Mouse (Mus musculus) liver, embryonic 14.5 days (tissue): ENCODE results near the gene Zyx. TPM values are rescaled to one million over a fixed set of nuclear protein-coding genes. Genes with fewer than 3 reads are reported as not detected.
A peak's percentile ranks its signal among the peaks of the same experiment; 100 is the strongest.

Experiments used
- ATAC-seq: fragments of 200-750 bp; cut with Nextera tagmentation; 2 replicates; pipeline ENCODE4 v1.8.0; 2017; ENCODE audit warnings: moderate number of reproducible peaks, mild to moderate bottlenecking, moderate library complexity; ENCODE audit not compliant: insufficient read depth
- DNase-seq, 3 experiments: peaks; one replicate each; pipeline ENCODE4 v3.0.0-alpha.2; 2012 to 2013; ENCODE audit warnings: low read depth in 3 of 3, low spot score in 3 of 3
- H3K27ac ChIP-seq: fragments of 300-500 bp; sonication (generic); 2 replicates; pipeline ENCODE4 v1.5.1; 2014; ENCODE audit warnings: moderate library complexity, mild to moderate bottlenecking, control low read depth, inconsistent platforms
- H3K27me3 ChIP-seq: fragments of 300-500 bp; sonication (generic); 2 replicates; pipeline ENCODE4 v1.6.1; 2014; ENCODE audit warnings: mild to moderate bottlenecking, low read length, moderate library complexity; ENCODE audit not compliant: control insufficient read depth, insufficient read depth
- H3K36me3 ChIP-seq: fragments of 300-500 bp; sonication (generic); replicated peaks from 2 replicates; pipeline ENCODE4 v1.6.1; 2014; ENCODE audit warnings: low read depth; ENCODE audit not compliant: control insufficient read depth, insufficient read depth
- H3K4me1 ChIP-seq, 2 experiments: fragments of 200-500 bp in 1 of 2; fragments of 300-500 bp in 1 of 2; sonication (generic) in 1 of 2; replicated peaks; 2 replicates each; pipeline ENCODE4 v1.6.1; 2012 to 2014; ENCODE audit warnings: antibody characterized with exemption in 1 of 2, inconsistent platforms in 1 of 2, low read length in 1 of 2; ENCODE audit not compliant: control insufficient read depth in 2 of 2, insufficient read depth in 2 of 2
- H3K4me2 ChIP-seq: fragments of 300-500 bp; sonication (generic); 2 replicates; pipeline ENCODE4 v1.6.1; 2014; ENCODE audit warnings: low read depth, mild to moderate bottlenecking, control low read depth, moderate library complexity
- H3K4me3 ChIP-seq, 2 experiments: fragments of 200-500 bp in 1 of 2; fragments of 300-500 bp in 1 of 2; sonication (generic) in 1 of 2; 2 replicates each; pipeline ENCODE4 v1.5.1; 2012 to 2014; ENCODE audit warnings: low read depth in 2 of 2, low read length in 2 of 2, mild to moderate bottlenecking in 2 of 2, control low read depth in 1 of 2, inconsistent platforms in 1 of 2, moderate library complexity in 1 of 2; ENCODE audit not compliant: insufficient read depth in 1 of 2
- H3K9ac ChIP-seq: fragments of 300-500 bp; sonication (generic); replicated peaks from 2 replicates; pipeline ENCODE4 v1.6.1; 2014; ENCODE audit warnings: mild to moderate bottlenecking, control low read depth, moderate library complexity
- H3K9me3 ChIP-seq: fragments of 300-500 bp; sonication (generic); 2 replicates; pipeline ENCODE4 v1.6.1; 2016; ENCODE audit warnings: low read length, mixed read lengths; ENCODE audit not compliant: control insufficient read depth
- CTCF ChIP-seq: IDR thresholded peaks from 2 replicates; pipeline ENCODE4 v1.5.1; 2016; ENCODE audit warnings: antibody characterized with exemption, low read depth, control low read depth
- EP300 ChIP-seq: IDR thresholded peaks from 2 replicates; pipeline ENCODE4 v1.6.1; 2016; ENCODE audit warnings: antibody characterized with exemption, low read depth
- WGBS: fragments of 180-500 bp; shearing (Covaris S2); extraction: QIAGEN DNeasy Blood & Tissue Kit; methylation state at CpG from one replicate; pipeline ENCODE4 v1.1.7; 2014; ENCODE audit not compliant: insufficient replicate concordance; 5-methylcytosine and 5-hydroxymethylcytosine counted together
- polyA plus RNA-seq, 2 experiments: library from polyadenylated mRNA; depleted of rRNA in 1 of 2; stranded (reverse) in 1 of 2; unstranded in 1 of 2; fragments of >200 nt; fragmentation: Nextera tagmentation in 1 of 2; extraction: Ambion mirVana in 1 of 2; gene quantifications; 2 replicates each; pipeline versions ENCODE4 v1.2.1 to v1.2.3; 2012 to 2014

Gene Zyx
- polyA plus RNA-seq, 2 experiments: 26.7 to 30.2 TPM

DNA sequence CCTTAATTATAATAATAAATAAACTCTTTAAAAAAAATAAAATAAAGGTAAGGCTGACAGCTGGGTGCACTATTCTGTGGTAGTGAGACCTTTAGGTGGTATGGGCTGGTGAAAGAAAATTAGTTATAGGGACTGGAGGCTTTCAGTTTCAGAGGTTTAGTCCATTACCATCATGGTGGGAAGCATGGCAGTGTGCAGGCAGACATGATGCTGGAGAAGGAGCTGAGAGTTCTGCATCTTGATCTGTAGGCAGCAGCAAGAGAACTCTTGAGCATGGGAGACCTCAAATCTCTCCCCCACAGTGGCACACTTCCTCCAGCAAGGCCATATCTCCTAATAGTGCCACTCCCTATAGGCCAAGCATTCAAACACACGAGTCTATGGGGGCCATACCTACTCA, 7.3 kb upstream of the Zyx start:
- no peak overlapping the region for H3K4me3 ChIP-seq
- H3K27me3 ChIP-seq: no peaks in the 10 kb centered on the region
- no peaks in the 10 kb centered on the region for H3K9me3 ChIP-seq
- no peaks in the 10 kb centered on the region for H3K4me1 ChIP-seq
- 13% methylated on average over 1 of the region's 1 CpGs for WGBS
- H3K9ac ChIP-seq: no peak overlapping the region
- no peak for ATAC-seq
- no peak overlapping the region for H3K4me2 ChIP-seq
- no peak for DNase-seq
- no peak overlapping the region for H3K27ac ChIP-seq
- no peaks in the 10 kb centered on the region for H3K36me3 ChIP-seq
- TF ChIP-seq CTCF (no peak), EP300 (no peak)

DNA sequence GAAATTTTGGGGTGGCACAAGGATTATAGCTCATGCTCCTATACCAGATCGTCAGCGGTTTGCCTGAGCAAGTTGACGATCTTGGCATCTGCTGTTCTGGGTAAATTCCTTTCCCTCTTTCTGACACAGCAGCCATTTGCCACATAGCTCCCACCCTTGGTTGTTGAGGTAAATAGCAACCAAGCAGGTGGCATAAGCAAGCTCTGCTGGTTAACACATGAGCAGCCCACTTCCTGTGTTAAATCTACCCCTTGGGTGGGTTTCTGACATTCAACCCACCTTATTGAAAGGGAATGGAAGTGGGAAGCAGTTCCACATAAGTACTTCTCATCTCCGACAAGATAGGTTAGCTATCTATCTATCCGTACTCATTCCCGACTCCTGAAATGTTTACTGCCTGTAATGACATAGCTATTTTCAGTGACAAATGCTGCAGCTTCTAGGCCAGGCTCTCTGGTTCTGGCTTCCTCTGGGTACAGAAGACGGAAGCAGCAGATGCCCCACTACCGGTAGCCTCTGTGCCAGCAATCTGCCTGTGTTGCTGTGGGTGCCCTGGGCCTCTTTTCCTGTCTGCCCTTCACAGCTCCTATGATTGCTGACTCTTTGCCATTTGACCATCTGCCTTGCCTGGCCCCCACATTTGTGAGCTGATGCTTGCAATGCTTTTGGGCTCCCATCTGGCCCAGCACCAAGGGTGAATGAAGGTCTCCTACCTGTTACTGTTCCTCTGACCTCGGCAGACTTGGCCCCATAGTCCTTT, 5.9 kb upstream of the Zyx start:
- Histone ChIP-seq H3K4me3 (no peak overlapping the region), H3K4me1 (0 out of 4 replicates have a peak, but pooled peaks cover 0 to under 1% of the 10 kb centered on the region in 2 experiments), H3K9me3 (no peaks in the 10 kb centered on the region), H3K9ac (no peak overlapping the region), H3K36me3 (no peaks in the 10 kb centered on the region), H3K27me3 (no peaks in the 10 kb centered on the region), H3K4me2 (no peak overlapping the region), H3K27ac (no peak overlapping the region)
- WGBS: 56% methylated on average over 9 of the region's 9 CpGs
- ATAC-seq: no peak
- TF ChIP-seq CTCF: no peak
- TF ChIP-seq EP300: no peak
- no peak for DNase-seq

DNA sequence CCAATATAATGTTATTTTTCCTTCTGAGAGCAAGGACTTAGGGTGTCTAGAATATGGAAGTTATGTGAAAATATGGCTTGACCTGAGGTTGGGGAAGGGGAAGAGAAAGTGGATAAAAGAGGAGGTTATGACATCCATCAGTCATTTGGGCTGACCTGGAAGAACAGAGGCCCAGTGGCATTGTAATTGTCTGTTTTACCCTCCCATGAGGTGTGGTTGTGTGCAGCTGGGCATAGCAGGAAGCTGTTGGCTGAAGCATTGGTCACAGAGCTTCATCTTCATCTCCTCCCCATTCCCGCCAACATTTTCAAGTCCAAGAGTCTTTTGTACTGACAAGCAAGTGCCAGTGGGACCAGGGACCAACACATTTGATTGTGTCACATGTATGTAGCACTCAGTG, 5.2 kb upstream of the Zyx start:
- TF ChIP-seq CTCF (no peak), EP300 (no peak)
- DNase-seq (no peak), ATAC-seq (no peak)
- Histone ChIP-seq H3K9me3 (no peaks in the 10 kb centered on the region), H3K36me3 (no peaks in the 10 kb centered on the region), H3K4me2 (no peak overlapping the region), H3K27me3 (no peaks in the 10 kb centered on the region), H3K4me1 (0 out of 4 replicates have a peak, but pooled peaks cover 0 to 1% of the 10 kb centered on the region in 2 experiments), H3K9ac (no peak overlapping the region), H3K4me3 (no peak overlapping the region), H3K27ac (no peak overlapping the region)
- 43% methylated on average over 1 of the region's 1 CpGs for WGBS

DNA sequence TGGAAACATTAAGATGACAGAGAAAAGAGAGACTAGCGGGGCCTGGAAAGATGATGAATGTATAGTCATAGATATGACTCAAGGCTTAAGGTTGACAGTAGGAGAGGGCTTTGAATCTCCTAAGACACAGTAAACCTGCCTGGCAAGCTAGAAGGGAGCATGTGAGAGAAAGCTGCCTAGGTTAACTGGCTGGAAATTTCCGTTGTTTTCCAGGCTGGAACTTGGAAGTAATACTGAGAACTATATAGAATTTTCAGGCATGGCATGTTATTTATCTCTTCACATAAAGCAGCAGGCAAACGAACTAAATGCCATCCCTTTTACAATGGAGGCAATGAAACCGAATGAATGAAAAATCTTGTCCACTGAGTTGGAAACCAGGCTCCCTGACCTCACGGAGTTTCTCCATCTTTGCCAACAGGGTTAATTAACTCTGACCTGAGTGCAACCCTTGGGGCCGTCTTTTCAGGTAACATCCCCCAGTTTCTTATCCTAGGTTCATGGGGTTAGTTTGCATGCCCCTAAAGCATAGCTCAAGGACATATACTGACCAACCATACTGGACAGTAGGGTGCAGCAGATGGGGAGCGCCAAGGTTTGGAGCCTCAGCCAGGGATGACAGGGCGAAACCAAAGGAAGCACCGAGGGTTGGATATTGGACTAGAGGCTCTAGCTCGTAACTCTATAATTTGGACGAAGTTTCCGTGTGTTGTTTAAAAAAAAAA, 987 bp upstream of the Zyx start:
- DNase-seq (no peak), ATAC-seq (no peak)
- Histone ChIP-seq H3K4me3 (no peak overlapping the region; a peak in 1 of 4 replicates), H3K27ac (no peak overlapping the region), H3K9me3 (no peaks in the 10 kb centered on the region), H3K36me3 (no peaks in the 10 kb centered on the region), H3K4me1 (peaks cover 9 to 25% of the 10 kb centered on the region in 2 experiments), H3K9ac (no peak overlapping the region), H3K27me3 (no peaks in the 10 kb centered on the region), H3K4me2 (peak overlapping the region; percentile 67)
- TF ChIP-seq EP300: no peak
- TF ChIP-seq CTCF: no peak
- 36% methylated on average over 12 of the region's 12 CpGs for WGBS

DNA sequence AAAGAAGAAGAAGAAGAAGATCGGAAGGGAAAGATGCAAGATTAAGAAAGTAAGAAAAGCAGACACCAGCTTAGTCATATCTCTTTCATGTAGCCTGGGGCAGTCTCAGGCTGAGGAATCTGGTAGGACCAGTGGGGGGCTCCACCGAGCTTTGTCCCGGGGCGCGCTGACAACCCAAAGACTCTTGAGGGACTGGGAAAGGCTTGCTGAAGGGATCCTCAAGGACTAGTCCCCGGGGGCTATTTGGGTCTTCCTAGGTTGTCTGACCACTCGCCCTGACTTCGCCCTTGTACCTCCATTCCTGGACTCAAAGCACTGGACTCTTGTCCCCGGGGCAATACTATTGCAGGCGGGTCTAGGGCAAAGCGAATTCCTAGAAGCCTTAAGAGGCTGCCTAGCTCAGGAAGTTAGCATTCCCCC, 414 bp upstream of the Zyx start:
- no peak for TF ChIP-seq EP300
- TF ChIP-seq CTCF: peak; percentile 63
- DNase-seq (peak in 1 of 3 experiments; percentile 41), ATAC-seq (peak; percentile 36)
- under 1% methylated on average over 11 of the region's 11 CpGs for WGBS
- Histone ChIP-seq H3K9me3 (no peaks in the 10 kb centered on the region), H3K9ac (peak overlapping the region; percentile 41), H3K27me3 (no peaks in the 10 kb centered on the region), H3K4me2 (peak overlapping the region; percentile 67), H3K36me3 (no peaks in the 10 kb centered on the region), H3K4me3 (peak overlapping the region; percentile 39 to 67), H3K27ac (peak overlapping the region; percentile 12; the same call in 1 of the 2 replicates), H3K4me1 (peaks cover 9 to 31% of the 10 kb centered on the region in 2 experiments)
